Mouse (Mus musculus) ES-Bruce4 (cell line): ENCODE measurements around the gene Adgrg5.

ENCODE experiments used
- CTCF ChIP-seq: IDR thresholded peaks from one replicate; pipeline ENCODE4 v1.8.1; 2011; ENCODE audit warnings: low read depth, low read length
- EP300 ChIP-seq: IDR thresholded peaks from 2 replicates; pipeline ENCODE4 v1.6.1; 2011; ENCODE audit warnings: low read depth, low read length; ENCODE audit not compliant: insufficient read depth
- POLR2A ChIP-seq: IDR thresholded peaks from one replicate; pipeline ENCODE4 v1.8.1; 2011; ENCODE audit warnings: low read length; ENCODE audit not compliant: insufficient read depth

DNA sequence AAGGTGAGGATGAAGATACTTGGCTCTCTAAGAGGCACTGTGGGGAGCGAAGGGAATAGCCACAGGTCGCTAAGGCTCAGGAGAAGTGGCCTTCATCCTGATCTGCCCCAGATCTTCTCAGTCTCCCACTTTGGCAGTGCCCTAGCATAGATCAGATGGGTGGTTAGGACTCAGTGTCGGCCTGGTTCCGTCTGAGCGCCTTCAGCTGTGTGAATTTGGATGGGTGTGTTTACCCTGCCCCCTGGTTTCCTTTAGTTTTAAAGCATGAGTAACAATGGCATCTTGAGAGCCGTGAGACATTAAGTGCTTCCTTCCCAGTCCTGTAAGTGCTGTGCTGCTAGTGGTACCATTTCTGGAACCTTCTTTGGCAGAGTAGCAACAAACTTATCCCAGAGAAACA, 65.1 kb downstream of the Adgrg5 start:
- TF ChIP-seq POLR2A = no peak
- TF ChIP-seq CTCF = no peak
- no peak for TF ChIP-seq EP300
